Comparison of ENCODE assay signal across 8 mouse cellular contexts in genomic region chr6:141447547-141447946, GRCm38 (mm10).
A peak's percentile ranks its signal among the peaks of the same experiment; 100 is the strongest.
DNase-seq lines count a peak whose midpoint lies in the region; ATAC-seq and TF ChIP-seq lines count a peak whose summit lies in the region.

No protein-coding gene starts in this region.

- H3K4me2 ChIP-seq in forebrain, embryonic 11.5 days (ENCODE audit: low read depth, low read length, severe bottlenecking), result no peak overlapping the region
- H3K4me2 ChIP-seq in hindbrain, postnatal 0 days (ENCODE audit: low read depth, low read length), result no peak overlapping the region

- peak; percentile 85 for TF ChIP-seq CTCF in hindbrain, postnatal 0 days (IDR thresholded peaks at IDR 0.05; ENCODE audit: low read depth)

- ATAC-seq in forebrain, embryonic 11.5 days (replicated peaks; ENCODE audit: low FRiP score), result 0 out of 2 replicates have a peak, but pooled peaks have one; percentile 58
- ATAC-seq in hindbrain, postnatal 0 days, result no peak

- H3K9me3 ChIP-seq in heart, embryonic 10.5 days, result no peaks in the 10 kb centered on the region
- no peaks in the 10 kb centered on the region for H3K9me3 ChIP-seq in forebrain, embryonic 11.5 days (ENCODE audit: control insufficient read depth, low read length)
- no peaks in the 10 kb centered on the region for H3K9me3 ChIP-seq in hindbrain, postnatal 0 days (ENCODE audit: low read length)

- H3K4me3 ChIP-seq in heart, embryonic 10.5 days, result no peak overlapping the region
- no peak overlapping the region for H3K4me3 ChIP-seq in forebrain, embryonic 11.5 days (ENCODE audit: low read depth, low read length)
- H3K4me3 ChIP-seq in hindbrain, postnatal 0 days (ENCODE audit: low read length), result no peak overlapping the region

- no peaks in the 10 kb centered on the region for H3K36me3 ChIP-seq in heart, embryonic 10.5 days
- no peaks in the 10 kb centered on the region for H3K36me3 ChIP-seq in forebrain, embryonic 11.5 days (ENCODE audit: control insufficient read depth, insufficient read depth, low read length)
- no peaks in the 10 kb centered on the region for H3K36me3 ChIP-seq in hindbrain, postnatal 0 days (ENCODE audit: insufficient read depth, low read length)

- H3K27me3 ChIP-seq in heart, embryonic 10.5 days (ENCODE audit: insufficient read depth, poor library complexity, severe bottlenecking), result no peaks in the 10 kb centered on the region
- H3K27me3 ChIP-seq in forebrain, embryonic 11.5 days (ENCODE audit: control insufficient read depth, insufficient read depth, low read length), result no peaks in the 10 kb centered on the region
- no peaks in the 10 kb centered on the region for H3K27me3 ChIP-seq in hindbrain, postnatal 0 days (ENCODE audit: insufficient read depth, low read length)

- peak; percentile 72 to 88 for DNase-seq in heart, adult 18-20 months
- DNase-seq in heart, embryonic 10.5 days (ENCODE audit: low spot score), result no peak
- peak; percentile 36 to 67 for DNase-seq in adrenal gland, postnatal 36 days
- peak; percentile 71 for DNase-seq in forebrain, embryonic 11.5 days (ENCODE audit: low spot score)
- peak; percentile 93 for DNase-seq in hindbrain, postnatal 0 days (ENCODE audit: low spot score)
- DNase-seq in left cerebral cortex, adult 8-10 months (ENCODE audit: low spot score in 2 of 2), result peak; percentile 20
- peak; percentile 2 for DNase-seq in naive thymus-derived CD4-positive, alpha-beta T cell, adult 2 months (ENCODE audit: low read depth)
- DNase-seq in urinary bladder, postnatal 4 days (ENCODE audit: low spot score in 2 of 2), result peak; percentile 45 to 76

- WGBS in heart, embryonic 10.5 days, result 11% methylated on average over 3 of the region's 3 CpGs
- 15% methylated on average over 3 of the region's 3 CpGs for WGBS in forebrain, embryonic 11.5 days
- WGBS in hindbrain, postnatal 0 days, result 6% methylated on average over 3 of the region's 3 CpGs

- no peak overlapping the region for H3K27ac ChIP-seq in heart, embryonic 10.5 days
- no peak overlapping the region for H3K27ac ChIP-seq in forebrain, embryonic 11.5 days (ENCODE audit: low read depth, low read length)
- H3K27ac ChIP-seq in hindbrain, postnatal 0 days, result no peak overlapping the region

- H3K9ac ChIP-seq in forebrain, embryonic 11.5 days (ENCODE audit: low read length), result no peak overlapping the region
- H3K9ac ChIP-seq in hindbrain, postnatal 0 days (replicated peaks; ENCODE audit: low read length), result no peak overlapping the region

- H3K4me1 ChIP-seq in heart, embryonic 10.5 days, result no peaks in the 10 kb centered on the region
- no peaks in the 10 kb centered on the region for H3K4me1 ChIP-seq in forebrain, embryonic 11.5 days (replicated peaks; ENCODE audit: control insufficient read depth, insufficient read depth, low read length)
- no peaks in the 10 kb centered on the region for H3K4me1 ChIP-seq in hindbrain, postnatal 0 days (ENCODE audit: insufficient read depth, low read length)
